Mouse (Mus musculus): ENCODE results near the gene Cmtr2. TPM values are rescaled to one million over a fixed set of nuclear protein-coding genes. Genes with fewer than 3 reads are reported as not detected.

Gene Cmtr2
- polyA plus RNA-seq, 1 experiment from 2014 or later: 10.5 TPM

Other genes with a start within 250 kb of the Cmtr2 start
- gene Tat, start 225.2 kb upstream of the Cmtr2 start, polyA plus RNA-seq (2014; fragmentation: Nextera tagmentation; extraction: Ambion mirVana): not detected in 2 replicates
- 0.14 TPM in 1 of 2 replicates, not detected in the other for gene Chst4, start 175.9 kb upstream of the Cmtr2 start, polyA plus RNA-seq (2014; fragmentation: Nextera tagmentation; extraction: Ambion mirVana)
- gene Zfp612, start 135.9 kb upstream of the Cmtr2 start, polyA plus RNA-seq (2014; fragmentation: Nextera tagmentation; extraction: Ambion mirVana): 10.1 and 11.4 TPM in 2 replicates
- gene Gm21964, start 114.5 kb upstream of the Cmtr2 start, polyA plus RNA-seq (2014; fragmentation: Nextera tagmentation; extraction: Ambion mirVana): not detected in 2 replicates
- gene Gm17720, start 112.9 kb upstream of the Cmtr2 start, polyA plus RNA-seq (2014; fragmentation: Nextera tagmentation; extraction: Ambion mirVana): not detected in 2 replicates
- gene Calb2, start 47.5 kb upstream of the Cmtr2 start, polyA plus RNA-seq (2014; fragmentation: Nextera tagmentation; extraction: Ambion mirVana): 27.5 and 38.2 TPM in 2 replicates
- 0.33 and 0.36 TPM in 2 replicates for gene Hydin, start 51.3 kb downstream of the Cmtr2 start, polyA plus RNA-seq (2014; fragmentation: Nextera tagmentation; extraction: Ambion mirVana)